Mouse (Mus musculus) hindbrain, embryonic 10.5 days (tissue): Measurements from ENCODE around the gene Tnfaip3. TPM values are rescaled to one million over a fixed set of nuclear protein-coding genes. Genes with fewer than 3 reads are reported as not detected.

Source experiments
- DNase-seq: peaks from one replicate; pipeline ENCODE4 v3.0.0-alpha.2; 2017; ENCODE audit warnings: low spot score
- H3K27ac ChIP-seq: fragments of 300-500 bp; sonication (generic); 2 replicates; pipeline ENCODE4 v1.5.1; 2016; ENCODE audit warnings: mild to moderate bottlenecking, moderate library complexity
- H3K27me3 ChIP-seq: fragments of 300-500 bp; sonication (generic); 2 replicates; pipeline ENCODE4 v1.6.1; 2016; ENCODE audit warnings: mild to moderate bottlenecking; ENCODE audit not compliant: poor library complexity, insufficient read depth, severe bottlenecking
- H3K36me3 ChIP-seq: fragments of 300-500 bp; sonication (generic); 2 replicates; pipeline ENCODE4 v1.6.1; 2016; ENCODE audit warnings: mild to moderate bottlenecking, moderate library complexity
- H3K4me1 ChIP-seq: fragments of 300-500 bp; sonication (generic); replicated peaks from 2 replicates; pipeline ENCODE4 v1.6.1; 2016; ENCODE audit warnings: mild to moderate bottlenecking
- H3K4me3 ChIP-seq: fragments of 300-500 bp; sonication (generic); 2 replicates; pipeline ENCODE4 v1.5.1; 2016; ENCODE audit warnings: mild to moderate bottlenecking, moderate library complexity
- H3K9me3 ChIP-seq: fragments of 300-500 bp; sonication (generic); 2 replicates; pipeline ENCODE4 v1.6.1; 2016; ENCODE audit warnings: mild to moderate bottlenecking, moderate library complexity
- WGBS: fragments of 180-500 bp; shearing (Covaris S2); methylation state at CpG from one replicate; pipeline ENCODE4 v1.1.7; 2016; 5-methylcytosine and 5-hydroxymethylcytosine counted together
- polyA plus RNA-seq: library from polyadenylated mRNA; unstranded; fragments of >200 nt; fragmentation: Nextera tagmentation; extraction: Ambion mirVana; gene quantifications from 2 replicates; pipeline ENCODE4 v1.2.1, GENCODE M21; 2016

Gene Tnfaip3
- polyA plus RNA-seq, result 1.1 and 1.2 TPM in 2 replicates

- Histone ChIP-seq H3K27ac (peak within 1 kb of the TSS; percentile 92), H3K36me3 (no peaks in the 10 kb centered on the region), H3K9me3 (no peaks in the 10 kb centered on the region), H3K4me1 (peaks cover 18% of the 10 kb centered on the region), H3K27me3 (peaks cover 21% of the 10 kb centered on the region), H3K4me3 (peak within 1 kb of the TSS; percentile 84)
- DNase-seq, result peak; percentile 94
- under 1% methylated on average over 38 of the region's 38 CpGs for WGBS
These were observed at the start of gene Tnfaip3 for GRCm38 (mm10) chr10:19015257-19015862. Gene Tnfaip3 (minus strand): TSS chr10:19015657.

GRCm38 (mm10) chr10:19064651-19065601 is 49.5 kb upstream of the Tnfaip3 start:
- H3K4me3 ChIP-seq, result no peak overlapping the region
- WGBS, result 84% methylated on average over 6 of the region's 6 CpGs
- H3K9me3 ChIP-seq, result no peaks in the 10 kb centered on the region
- no peaks in the 10 kb centered on the region; the same call in 1 of the 2 replicates for H3K4me1 ChIP-seq
- DNase-seq, result no peak
- H3K36me3 ChIP-seq, result no peaks in the 10 kb centered on the region
- H3K27ac ChIP-seq, result no peak overlapping the region
- no peaks in the 10 kb centered on the region for H3K27me3 ChIP-seq

GRCm38 (mm10) chr10:19063670-19064069 is 48.2 kb upstream of the Tnfaip3 start:
- Histone ChIP-seq H3K36me3 (no peaks in the 10 kb centered on the region), H3K27me3 (no peaks in the 10 kb centered on the region), H3K4me3 (no peak overlapping the region), H3K9me3 (no peaks in the 10 kb centered on the region), H3K4me1 (no peaks in the 10 kb centered on the region; the same call in 1 of the 2 replicates), H3K27ac (no peak overlapping the region)
- DNase-seq, result no peak
- 83% methylated on average over 1 of the region's 1 CpGs for WGBS

- Histone ChIP-seq H3K27ac (no peak overlapping the region), H3K4me1 (no peaks in the 10 kb centered on the region; the same call in 1 of the 2 replicates), H3K36me3 (no peaks in the 10 kb centered on the region), H3K27me3 (no peaks in the 10 kb centered on the region), H3K9me3 (no peaks in the 10 kb centered on the region), H3K4me3 (no peak overlapping the region)
- no peak for DNase-seq
- 90% methylated on average over 4 of the region's 4 CpGs for WGBS
These were observed 47.8 kb upstream of the Tnfaip3 start for GRCm38 (mm10) chr10:19063208-19063607.

- no peak overlapping the region for H3K4me3 ChIP-seq
- H3K9me3 ChIP-seq, result no peaks in the 10 kb centered on the region
- no peaks in the 10 kb centered on the region for H3K36me3 ChIP-seq
- no peak overlapping the region for H3K27ac ChIP-seq
- no peaks in the 10 kb centered on the region; the same call in 1 of the 2 replicates for H3K4me1 ChIP-seq
- no peaks in the 10 kb centered on the region for H3K27me3 ChIP-seq
- peak; percentile 4 for DNase-seq
- WGBS, result 71% methylated on average over 15 of the region's 15 CpGs
These were observed 46.8 kb upstream of the Tnfaip3 start for GRCm38 (mm10) chr10:19062098-19062905.

GRCm38 (mm10) chr10:19061201-19061600 is 45.7 kb upstream of the Tnfaip3 start:
- Histone ChIP-seq H3K4me1 (no peaks in the 10 kb centered on the region; the same call in 1 of the 2 replicates), H3K9me3 (no peaks in the 10 kb centered on the region), H3K27ac (no peak overlapping the region), H3K36me3 (no peaks in the 10 kb centered on the region), H3K27me3 (no peaks in the 10 kb centered on the region), H3K4me3 (no peak overlapping the region)
- WGBS, result 92% methylated on average over 3 of the region's 3 CpGs
- no peak for DNase-seq

- H3K4me1 ChIP-seq, result no peaks in the 10 kb centered on the region
- no peaks in the 10 kb centered on the region for H3K9me3 ChIP-seq
- 84% methylated on average over 1 of the region's 1 CpGs for WGBS
- DNase-seq, result no peak
- H3K27ac ChIP-seq, result no peak overlapping the region
- no peaks in the 10 kb centered on the region for H3K27me3 ChIP-seq
- no peaks in the 10 kb centered on the region for H3K36me3 ChIP-seq
- no peak overlapping the region for H3K4me3 ChIP-seq
These were observed 38.1 kb upstream of the Tnfaip3 start for GRCm38 (mm10) chr10:19053524-19053923.

- no peaks in the 10 kb centered on the region for H3K36me3 ChIP-seq
- WGBS, result 62% methylated on average over 2 of the region's 2 CpGs
- H3K4me3 ChIP-seq, result no peak overlapping the region
- no peak for DNase-seq
- H3K9me3 ChIP-seq, result no peaks in the 10 kb centered on the region
- no peaks in the 10 kb centered on the region for H3K4me1 ChIP-seq
- H3K27ac ChIP-seq, result no peak overlapping the region
- no peaks in the 10 kb centered on the region for H3K27me3 ChIP-seq
These were observed 30.5 kb upstream of the Tnfaip3 start for GRCm38 (mm10) chr10:19045986-19046385.

- no peak overlapping the region for H3K27ac ChIP-seq
These were observed 29.5 kb upstream of the Tnfaip3 start for GRCm38 (mm10) chr10:19044765-19045516.

GRCm38 (mm10) chr10:19043529-19044262 is 28.2 kb upstream of the Tnfaip3 start:
- DNase-seq, result no peak
- no peaks in the 10 kb centered on the region for H3K36me3 ChIP-seq
- H3K27me3 ChIP-seq, result no peaks in the 10 kb centered on the region
- no peak overlapping the region for H3K4me3 ChIP-seq
- no peak overlapping the region for H3K27ac ChIP-seq
- 69% methylated on average over 4 of the region's 4 CpGs for WGBS
- no peaks in the 10 kb centered on the region for H3K4me1 ChIP-seq
- H3K9me3 ChIP-seq, result no peaks in the 10 kb centered on the region

More at GRCm38 (mm10) chr10:19044765-19045516, 29.5 kb upstream of the Tnfaip3 start:
- Histone ChIP-seq H3K4me1 (no peaks in the 10 kb centered on the region), H3K4me3 (no peak overlapping the region), H3K9me3 (no peaks in the 10 kb centered on the region), H3K27me3 (no peaks in the 10 kb centered on the region), H3K36me3 (no peaks in the 10 kb centered on the region)
- no peak for DNase-seq
- WGBS, result 89% methylated on average over 9 of the region's 9 CpGs

GRCm38 (mm10) chr10:19040147-19040546 is 24.7 kb upstream of the Tnfaip3 start:
- no peak for DNase-seq
- Histone ChIP-seq H3K27ac (no peak overlapping the region), H3K9me3 (no peaks in the 10 kb centered on the region), H3K27me3 (no peaks in the 10 kb centered on the region), H3K36me3 (no peaks in the 10 kb centered on the region), H3K4me3 (no peak overlapping the region), H3K4me1 (no peaks in the 10 kb centered on the region)
- WGBS, result 93% methylated on average over 2 of the region's 2 CpGs
